Mouse (Mus musculus): ENCODE results near the gene Atp2a2.

DNA sequence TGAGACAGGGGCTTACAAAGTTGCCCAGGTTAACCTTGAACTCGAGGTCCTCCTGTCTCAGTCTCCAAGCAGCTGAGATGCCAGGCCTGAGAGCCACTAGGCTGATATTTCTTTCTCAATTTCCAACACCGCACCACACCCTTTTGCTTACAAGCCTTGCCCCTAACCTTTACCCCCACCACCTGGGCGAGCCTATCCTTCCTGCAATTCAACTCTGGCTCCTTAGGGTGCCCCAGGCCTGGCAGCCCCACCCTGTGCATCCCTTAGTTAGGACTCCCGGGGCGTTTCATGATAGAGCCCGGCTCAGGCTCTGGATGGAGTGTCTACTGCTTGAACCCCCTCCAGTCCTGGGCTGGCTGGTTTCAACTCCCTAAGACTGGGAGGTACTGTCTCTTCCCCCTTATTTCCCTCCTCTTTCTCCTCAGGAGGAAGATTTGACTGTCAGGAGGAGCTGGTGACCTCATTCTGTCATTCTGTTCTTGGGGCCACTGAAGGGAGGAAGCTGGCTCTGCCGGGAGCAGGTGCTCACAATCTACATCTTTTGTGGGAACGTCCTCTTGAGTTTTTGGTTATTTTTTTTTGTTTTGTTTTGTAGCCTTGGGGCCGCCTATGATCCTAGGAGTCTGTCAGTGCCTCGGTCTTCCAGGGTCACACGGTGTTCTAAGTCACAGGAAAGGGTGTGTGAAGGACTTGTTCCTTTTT, 14.2 kb upstream of the Atp2a2 start:
- no peak for TF ChIP-seq CTCF (IDR thresholded peaks at IDR 0.05; ENCODE audit: low read depth, low read length)
- no peak for TF ChIP-seq POLR2A (IDR thresholded peaks at IDR 0.05; ENCODE audit: extremely low read depth, insufficient read depth, low read length)

Data from liver, adult 2 months (tissue).